Mouse (Mus musculus) adrenal gland, postnatal 14 days (tissue): Measurements from ENCODE around the gene 1700025G04Rik. TPM values are rescaled to one million over a fixed set of nuclear protein-coding genes. Genes with fewer than 3 reads are reported as not detected.

ENCODE experiments used
- DNase-seq: peaks from one replicate; pipeline ENCODE4 v3.0.0; 2021; ENCODE audit warnings: mixed read lengths
- total RNA-seq: library from RNA; stranded (reverse); gene quantifications from 2 replicates; pipeline ENCODE4 v1.2.3, GENCODE M21; 2021

The 1700025G04Rik gene
- total RNA-seq, 1 experiment from 2014 or later: 91.7 TPM

- no peak for DNase-seq
Observed at GRCm38 (mm10) chr1:152032144-152032543, 57.8 kb downstream of the 1700025G04Rik start.

- peak; percentile 65 for DNase-seq
Observed at GRCm38 (mm10) chr1:152030546-152030945, 59.4 kb downstream of the 1700025G04Rik start.

- DNase-seq: no peak
Observed at GRCm38 (mm10) chr1:152028718-152029117, 61.2 kb downstream of the 1700025G04Rik start.

- no peak for DNase-seq
Observed at GRCm38 (mm10) chr1:152026762-152027161, 63.2 kb downstream of the 1700025G04Rik start.

GRCm38 (mm10) chr1:152025308-152025707 lies 64.6 kb downstream of the 1700025G04Rik start:
- DNase-seq: no peak

GRCm38 (mm10) chr1:152024019-152024787 lies 65.7 kb downstream of the 1700025G04Rik start:
- no peak for DNase-seq

- DNase-seq: no peak
Observed at GRCm38 (mm10) chr1:152020812-152021211, 69.1 kb downstream of the 1700025G04Rik start.

GRCm38 (mm10) chr1:152020070-152020469 lies 69.9 kb downstream of the 1700025G04Rik start:
- DNase-seq: no peak

- peak; percentile 50 for DNase-seq
Observed at GRCm38 (mm10) chr1:152019196-152019595, 70.7 kb downstream of the 1700025G04Rik start.

- DNase-seq: no peak
Observed at GRCm38 (mm10) chr1:152018322-152018721, 71.6 kb downstream of the 1700025G04Rik start.

GRCm38 (mm10) chr1:152016663-152017062 lies 73.3 kb downstream of the 1700025G04Rik start:
- no peak for DNase-seq

GRCm38 (mm10) chr1:152015555-152016125 lies 74.3 kb downstream of the 1700025G04Rik start:
- DNase-seq: no peak

- DNase-seq: no peak
Observed at GRCm38 (mm10) chr1:152011741-152012140, 78.2 kb downstream of the 1700025G04Rik start.

- DNase-seq: no peak
Observed at GRCm38 (mm10) chr1:152010251-152010980, 79.5 kb downstream of the 1700025G04Rik start.

GRCm38 (mm10) chr1:152008473-152008991 lies 81.4 kb downstream of the 1700025G04Rik start:
- DNase-seq: no peak

- DNase-seq: no peak
Observed at GRCm38 (mm10) chr1:152006529-152006928, 83.4 kb downstream of the 1700025G04Rik start.

GRCm38 (mm10) chr1:152004509-152004908 lies 85.4 kb downstream of the 1700025G04Rik start:
- DNase-seq: no peak

- DNase-seq: no peak
Observed at GRCm38 (mm10) chr1:152000461-152000860, 89.5 kb downstream of the 1700025G04Rik start.

- DNase-seq: peak; percentile 42
Observed at GRCm38 (mm10) chr1:151999424-151999842, 90.5 kb downstream of the 1700025G04Rik start.

GRCm38 (mm10) chr1:151998721-151999206 lies 91.2 kb downstream of the 1700025G04Rik start:
- no peak for DNase-seq

- no peak for DNase-seq
Observed at GRCm38 (mm10) chr1:151997591-151997990, 92.3 kb downstream of the 1700025G04Rik start.

GRCm38 (mm10) chr1:151995948-151996697 lies 93.8 kb downstream of the 1700025G04Rik start:
- DNase-seq: no peak
